ENCODE assay signal across 14 mouse cellular contexts in genomic region chr15:11862253-11862652, GRCm38 (mm10). TPM values are rescaled to one million over a fixed set of nuclear protein-coding genes. Genes with fewer than 3 reads are reported as not detected.
"Had no signal": no experiment of that assay in that cellular context is flagged by ENCODE, and none has a peak within 500 bp of the region (broad histone marks: within the 10 kb centered on the region; RNA-seq: fewer than 3 reads in every experiment).

No protein-coding gene starts in this region.

- H3K27ac ChIP-seq: limb, embryonic 12.5 days; liver, embryonic 13.5 days; lung, embryonic 15.5 days; macrophage; midbrain, embryonic 15.5 days; neural tube, embryonic 12.5 days had no signal

- ATAC-seq: inflammation-experienced regulatory T-cells, adult 6 months; intestine, postnatal 0 days; liver, postnatal 0 days; midbrain, embryonic 15.5 days had no signal

- H3K4me1 ChIP-seq: limb, embryonic 12.5 days; liver, embryonic 13.5 days; lung, embryonic 15.5 days; megakaryocyte, embryonic 14.5 days; midbrain, embryonic 15.5 days; neural tube, embryonic 12.5 days had no signal

- H3K36me3 ChIP-seq: limb, embryonic 12.5 days; lung, embryonic 15.5 days; midbrain, embryonic 15.5 days; neural tube, embryonic 12.5 days had no signal

- H3K9me3 ChIP-seq: limb, embryonic 12.5 days; liver, embryonic 13.5 days; lung, embryonic 15.5 days; megakaryocyte, embryonic 14.5 days; midbrain, embryonic 15.5 days; neural tube, embryonic 12.5 days had no signal

- H3K27me3 ChIP-seq: limb, embryonic 12.5 days; liver, embryonic 13.5 days; lung, embryonic 15.5 days; megakaryocyte, embryonic 14.5 days; midbrain, embryonic 15.5 days; neural tube, embryonic 12.5 days had no signal

- H3K4me3 ChIP-seq: limb, embryonic 12.5 days; liver, embryonic 13.5 days; lung, embryonic 15.5 days; megakaryocyte, embryonic 14.5 days; midbrain, embryonic 15.5 days; neural tube, embryonic 12.5 days had no signal

- DNase-seq: liver; liver, embryonic 13.5 days; liver, postnatal 0 days; thymus, postnatal 4 days had no signal

- H3K9ac ChIP-seq: limb, embryonic 12.5 days; liver, embryonic 13.5 days; liver, postnatal 0 days; lung, embryonic 15.5 days; midbrain, embryonic 15.5 days; neural tube, embryonic 12.5 days had no signal

- H3K4me2 ChIP-seq: limb, embryonic 12.5 days; liver, embryonic 13.5 days; lung, embryonic 15.5 days; midbrain, embryonic 11.5 days; midbrain, embryonic 15.5 days; neural tube, embryonic 12.5 days had no signal

RNA-seq across cellular contexts. Expression of gene Npr3, which starts 44.8 kb away (rescaled TPM):
- total RNA-seq: monocyte, adult 5-6 weeks had no signal
- polyA plus RNA-seq: inflammation-experienced regulatory T-cells, adult 6 months; macrophage had no signal
